Mouse (Mus musculus) cerebellum, adult (tissue): Measurements from ENCODE around the gene Vmn1r119.
"Not testable (repeated sequence)": the region's sequence is repeated elsewhere in the genome, so short reads cannot be mapped to it uniquely, and the experiment has no call there.

Experiments used
- ATAC-seq: cut with Nextera tagmentation; 2 replicates; pipeline ENCODE4 v1.9.2; 2017; ENCODE audit warnings: mild to moderate bottlenecking, moderate library complexity, mixed read lengths; ENCODE audit not compliant: insufficient number of reproducible peaks, low FRiP score, low TSS enrichment

The Vmn1r119 gene

GRCm38 (mm10) chr7:21012355-21012754 lies at the start of gene Vmn1r119:
Vmn1r119 (minus strand) TSS chr7:21012455.
- ATAC-seq, result not testable (repeated sequence)

- not testable (repeated sequence) for ATAC-seq
Measured at GRCm38 (mm10) chr7:21053684-21054083, 41.4 kb upstream of the Vmn1r119 start, which contains the start of gene Vmn1r120. Vmn1r120 (minus strand) TSS chr7:21053784.
